Comparison of ENCODE assay signal across 23 mouse cellular contexts in genomic region chr17:44366438-44366837, GRCm38 (mm10).
A peak's percentile ranks its signal among the peaks of the same experiment; 100 is the strongest.
DNase-seq lines count a peak whose midpoint lies in the region; ATAC-seq and TF ChIP-seq lines count a peak whose summit lies in the region.
"Had no signal": no experiment of that assay in that cellular context is flagged by ENCODE, and none has a peak within 500 bp of the region (broad histone marks: within the 10 kb centered on the region; RNA-seq: fewer than 3 reads in every experiment).

No protein-coding gene starts in this region.

- WGBS in kidney, embryonic 14.5 days = 10% methylated on average over 8 of the region's 8 CpGs
- WGBS in kidney, postnatal 0 days = 12% methylated on average over 8 of the region's 8 CpGs
- 16% methylated on average over 8 of the region's 8 CpGs for WGBS in limb, embryonic 13.5 days

- H3K4me1 ChIP-seq in kidney, embryonic 14.5 days (ENCODE audit: control insufficient read depth, insufficient read depth, low read length) = 0 out of 2 replicates have a peak, but pooled peaks cover 4% of the 10 kb centered on the region
- peaks cover 3% of the 10 kb centered on the region; the same call in 1 of the 2 replicates for H3K4me1 ChIP-seq in kidney, postnatal 0 days (replicated peaks; ENCODE audit: insufficient read depth, low read length)
- peaks cover 20% of the 10 kb centered on the region for H3K4me1 ChIP-seq in limb, embryonic 13.5 days
- H3K4me1 ChIP-seq: forebrain, embryonic 13.5 days; hindbrain, embryonic 12.5 days; hindbrain, embryonic 15.5 days had no signal

- H3K9ac ChIP-seq in kidney, embryonic 14.5 days (ENCODE audit: low read depth, low read length) = no peak overlapping the region
- H3K9ac ChIP-seq in kidney, postnatal 0 days (ENCODE audit: low read depth, low read length) = no peak overlapping the region
- H3K9ac ChIP-seq in limb, embryonic 13.5 days = no peak overlapping the region
- H3K9ac ChIP-seq: embryonic facial prominence, embryonic 12.5 days; forebrain, embryonic 13.5 days; hindbrain, embryonic 12.5 days; hindbrain, embryonic 15.5 days had no signal

- peak; percentile 52; the same call in 1 of the 2 replicates for ATAC-seq in kidney, embryonic 14.5 days (ENCODE audit: low FRiP score, low TSS enrichment)
- no peak for ATAC-seq in kidney, postnatal 0 days (replicated peaks; ENCODE audit: low FRiP score, low read depth)
- ATAC-seq in limb, embryonic 13.5 days (ENCODE audit: low FRiP score, low read depth) = no peak
- ATAC-seq: forebrain, embryonic 13.5 days; forebrain, embryonic 16.5 days; Patski had no signal

- DNase-seq in kidney, postnatal 10 days = no peak
- DNase-seq in kidney, postnatal 0 days (ENCODE audit: low spot score) = peak; percentile 51
- no peak for DNase-seq in kidney, adult 8-10 months
- DNase-seq in retina, embryonic 14.5 days (ENCODE audit: low spot score) = no peak
- DNase-seq: adrenal gland, postnatal 10 days; adrenal gland, postnatal 36 days; B cell, adult 2 months; cerebellum, adult 18-20 months; cerebellum, adult 9-10 months; gastrocnemius, adult 2 months; gastrocnemius, postnatal 14 days; heart, adult 11 months had no signal

- H3K4me2 ChIP-seq in kidney, embryonic 14.5 days (replicated peaks; ENCODE audit: low read depth, low read length) = no peak overlapping the region
- H3K4me2 ChIP-seq in kidney, postnatal 0 days (ENCODE audit: low read length) = no peak overlapping the region
- H3K4me2 ChIP-seq in limb, embryonic 13.5 days (replicated peaks) = peak overlapping the region; percentile 28; the same call in 1 of the 2 replicates
- H3K4me2 ChIP-seq: embryonic facial prominence, embryonic 12.5 days; forebrain, embryonic 13.5 days; heart, embryonic 11.5 days; hindbrain, embryonic 12.5 days; hindbrain, embryonic 15.5 days had no signal

- H3K27ac ChIP-seq in kidney, embryonic 14.5 days (ENCODE audit: low read depth, low read length) = peak overlapping the region; percentile 14; the same call in 1 of the 2 replicates
- H3K27ac ChIP-seq in kidney, postnatal 0 days = no peak overlapping the region
- no peak overlapping the region; the same call in 1 of the 2 replicates for H3K27ac ChIP-seq in limb, embryonic 13.5 days
- H3K27ac ChIP-seq: embryonic facial prominence, embryonic 12.5 days; forebrain, embryonic 10.5 days; forebrain, embryonic 13.5 days; gastrocnemius, adult 2 months; hindbrain, embryonic 12.5 days; hindbrain, embryonic 15.5 days had no signal

- peaks cover 5% of the 10 kb centered on the region; the same call in 1 of the 2 replicates for H3K9me3 ChIP-seq in kidney, embryonic 14.5 days (ENCODE audit: control insufficient read depth, low read length)
- no peaks in the 10 kb centered on the region for H3K9me3 ChIP-seq in kidney, postnatal 0 days (replicated peaks; ENCODE audit: low read length)
- H3K9me3 ChIP-seq in limb, embryonic 13.5 days = no peaks in the 10 kb centered on the region
- H3K9me3 ChIP-seq: embryonic facial prominence, embryonic 12.5 days; forebrain, embryonic 10.5 days; forebrain, embryonic 13.5 days; hindbrain, embryonic 15.5 days had no signal

- no peak overlapping the region for H3K4me3 ChIP-seq in kidney, embryonic 14.5 days (ENCODE audit: low read length)
- H3K4me3 ChIP-seq in kidney, postnatal 0 days (replicated peaks; ENCODE audit: low read depth, low read length) = no peak overlapping the region
- H3K4me3 ChIP-seq in limb, embryonic 13.5 days = no peak overlapping the region
- H3K4me3 ChIP-seq: embryonic facial prominence, embryonic 12.5 days; forebrain, embryonic 10.5 days; forebrain, embryonic 13.5 days; gastrocnemius, adult 2 months; hindbrain, embryonic 12.5 days; hindbrain, embryonic 15.5 days had no signal

- TF ChIP-seq CTCF in kidney, postnatal 0 days (IDR thresholded peaks at IDR 0.05; ENCODE audit: low read depth) = no peak

- no peaks in the 10 kb centered on the region for H3K36me3 ChIP-seq in kidney, embryonic 14.5 days (ENCODE audit: control insufficient read depth, insufficient read depth, low read length)
- no peaks in the 10 kb centered on the region for H3K36me3 ChIP-seq in kidney, postnatal 0 days (ENCODE audit: insufficient read depth, low read length)
- H3K36me3 ChIP-seq in limb, embryonic 13.5 days = no peaks in the 10 kb centered on the region
- H3K36me3 ChIP-seq: embryonic facial prominence, embryonic 12.5 days; forebrain, embryonic 10.5 days; G1E; hindbrain, embryonic 12.5 days; hindbrain, embryonic 15.5 days had no signal

- H3K27me3 ChIP-seq in kidney, embryonic 14.5 days (ENCODE audit: control insufficient read depth, insufficient read depth, low read length) = no peaks in the 10 kb centered on the region
- no peaks in the 10 kb centered on the region for H3K27me3 ChIP-seq in kidney, postnatal 0 days (ENCODE audit: insufficient read depth, low read length)
- H3K27me3 ChIP-seq in limb, embryonic 13.5 days = 0 out of 2 replicates have a peak, but pooled peaks cover 2% of the 10 kb centered on the region
- H3K27me3 ChIP-seq: embryonic facial prominence, embryonic 12.5 days; forebrain, embryonic 13.5 days; hindbrain, embryonic 12.5 days; hindbrain, embryonic 15.5 days; Patski had no signal
